Mouse (Mus musculus) cerebellum, adult 2 months (tissue): ENCODE measurements around the gene 4930558C23Rik. TPM values are rescaled to one million over a fixed set of nuclear protein-coding genes. Genes with fewer than 3 reads are reported as not detected.
"Not testable (repeated sequence)": the region's sequence is repeated elsewhere in the genome, so short reads cannot be mapped to it uniquely, and the experiment has no call there.

Experiments used
- DNase-seq, 2 experiments: peaks; one replicate each; pipeline ENCODE4 v3.0.0; 2021
- H3K27ac ChIP-seq: fragments of 200-500 bp; 2 replicates; pipeline ENCODE4 v1.5.1; 2012; ENCODE audit warnings: low read length, control low read depth, inconsistent platforms; ENCODE audit not compliant: insufficient read depth
- H3K27me3 ChIP-seq: fragments of 200-500 bp; 2 replicates; pipeline ENCODE4 v1.6.1; 2012; ENCODE audit warnings: inconsistent platforms, mild to moderate bottlenecking, low read length, moderate library complexity; ENCODE audit not compliant: control insufficient read depth, insufficient read depth
- H3K4me1 ChIP-seq: fragments of 200-500 bp; 2 replicates; pipeline ENCODE4 v1.6.1; 2011; ENCODE audit warnings: low read length; ENCODE audit not compliant: control insufficient read depth, insufficient read depth
- H3K4me3 ChIP-seq: fragments of 200-500 bp; replicated peaks from 2 replicates; pipeline ENCODE3; 2011; ENCODE audit warnings: mild to moderate bottlenecking, low read depth, low read length, control low read depth; ENCODE audit not compliant: insufficient read depth
- CTCF ChIP-seq: fragments of 200-500 bp; IDR thresholded peaks from 2 replicates; pipeline ENCODE4 v1.5.1; 2011; ENCODE audit warnings: low read depth, mild to moderate bottlenecking, control low read depth, low read length, moderate library complexity, borderline replicate concordance; ENCODE audit not compliant: insufficient read depth
- POLR2A ChIP-seq: fragments of 200-500 bp; IDR thresholded peaks from 2 replicates; pipeline ENCODE4 v1.6.1; 2011; ENCODE audit warnings: low read length, control low read depth, borderline replicate concordance; ENCODE audit not compliant: insufficient read depth
- whole genome bisulfite sequencing: fragments of 180-500 bp; shearing (Covaris S2); methylation state at CpG from one replicate; pipeline ENCODE4 v1.1.7; 2018; 5-methylcytosine and 5-hydroxymethylcytosine counted together
- polyA plus RNA-seq: library from polyadenylated mRNA; depleted of rRNA; stranded (reverse); fragments of >200 nt; gene quantifications from 2 replicates; pipeline ENCODE4 v1.2.3, GENCODE M21; 2012; rRNA removed

Gene 4930558C23Rik
- not detected in 2 replicates for polyA plus RNA-seq

DNA sequence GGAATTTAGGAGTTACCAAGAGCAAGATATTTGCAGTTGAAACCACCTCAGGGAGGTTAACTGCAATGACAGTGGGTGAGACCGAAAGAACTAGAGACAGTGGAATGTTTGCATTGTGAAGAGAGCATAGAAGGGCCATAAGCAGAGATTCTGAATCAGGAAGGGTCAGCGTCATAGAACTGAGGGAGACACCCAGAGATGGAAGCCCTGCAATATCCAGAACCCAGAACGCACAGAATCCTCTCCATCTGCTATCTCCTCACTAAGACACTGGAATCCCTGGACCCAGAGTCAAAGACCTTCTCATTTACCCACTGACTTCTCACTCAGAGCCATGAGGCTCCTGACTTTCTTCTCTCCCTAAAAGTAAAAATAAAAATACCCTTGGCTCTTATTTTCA, at the start of gene 4930558C23Rik:
Gene 4930558C23Rik (minus strand): TSS at position 101 of the 400 bp plus-strand sequence.
- Histone ChIP-seq H3K4me1 (no peaks in the 10 kb centered on the region), H3K27ac (no peak within 1 kb of the TSS), H3K4me3 (no peak within 1 kb of the TSS), H3K27me3 (no peaks in the 10 kb centered on the region)
- DNase-seq = no peak
- TF ChIP-seq CTCF (no peak), POLR2A (no peak)
- WGBS = 92% methylated on average over 3 of the region's 3 CpGs

DNA sequence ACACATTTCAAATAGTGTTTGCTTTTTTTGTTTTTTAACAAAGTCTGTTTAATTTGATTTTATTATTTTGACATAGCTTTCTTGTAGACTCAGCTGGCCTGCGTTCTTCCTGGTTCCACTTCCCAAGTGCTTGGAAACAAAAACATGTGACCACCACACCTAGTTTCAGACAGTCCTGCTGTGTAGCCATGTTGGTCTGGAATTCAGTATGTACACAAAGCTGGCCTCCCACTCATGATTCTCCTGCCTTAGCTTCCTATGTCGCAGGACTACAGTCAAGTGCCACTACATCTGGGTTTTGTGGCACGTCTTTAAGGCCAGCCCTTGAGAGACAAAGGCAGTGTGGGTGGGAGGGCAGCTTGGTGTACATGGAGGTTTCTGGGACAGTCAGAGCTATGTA, 48.3 kb upstream of the 4930558C23Rik start:
- no peak for TF ChIP-seq POLR2A
- TF ChIP-seq CTCF = no peak
- Histone ChIP-seq H3K4me3 (no peak overlapping the region), H3K4me1 (no peaks in the 10 kb centered on the region), H3K27ac (no peak overlapping the region), H3K27me3 (no peaks in the 10 kb centered on the region)
- no peak for DNase-seq
- 91% methylated on average over 3 of the region's 3 CpGs for WGBS

DNA sequence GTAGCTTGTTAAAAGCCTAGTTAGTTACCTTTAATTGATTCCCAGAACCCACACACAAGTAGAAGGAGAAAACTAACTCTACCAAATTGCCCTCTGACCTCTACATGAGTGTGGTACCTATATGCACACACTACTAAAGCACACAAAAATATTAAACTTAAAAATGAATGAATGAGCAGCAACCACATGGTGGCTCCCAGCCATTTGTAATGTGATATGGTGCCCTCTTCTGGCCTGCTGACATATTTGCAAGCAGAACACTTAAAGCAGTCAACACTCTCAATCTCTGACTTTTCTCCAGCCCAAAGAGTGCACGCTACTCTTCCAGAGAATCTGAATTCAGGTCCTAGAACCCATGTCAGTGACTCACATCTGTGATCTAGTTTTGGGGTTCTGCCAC, 47.8 kb upstream of the 4930558C23Rik start:
- H3K27ac ChIP-seq = no peak overlapping the region
- DNase-seq = peak; percentile 38 to 49
- WGBS = 40% methylated on average over 1 of the region's 1 CpGs
- no peaks in the 10 kb centered on the region; the same call in 1 of the 2 replicates for H3K4me1 ChIP-seq
- no peak overlapping the region for H3K4me3 ChIP-seq
- H3K27me3 ChIP-seq = no peaks in the 10 kb centered on the region
- TF ChIP-seq CTCF (peak; percentile 70), POLR2A (no peak)

DNA sequence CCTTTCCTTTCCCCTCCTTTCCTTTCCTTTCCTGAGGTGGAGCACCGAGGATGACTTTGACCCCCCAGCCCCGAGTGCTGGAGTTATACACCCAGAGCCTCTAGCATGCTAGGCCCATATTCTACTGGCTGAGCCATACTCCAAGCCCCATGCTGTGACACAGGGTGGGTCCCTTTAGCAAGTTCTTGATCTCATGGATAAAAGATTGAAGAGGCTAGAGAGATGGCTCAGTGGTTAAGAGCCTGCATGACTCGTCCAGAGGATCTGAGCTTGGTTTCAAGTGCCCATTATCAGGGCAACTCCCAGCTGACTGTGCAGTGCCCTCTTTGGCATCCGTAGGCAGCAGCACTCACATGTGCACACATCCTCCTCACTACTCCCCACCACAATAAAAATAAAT, 42.7 kb upstream of the 4930558C23Rik start:
- peaks cover 3% of the 10 kb centered on the region; the same call in 1 of the 2 replicates for H3K4me1 ChIP-seq
- no peak for DNase-seq
- 67% methylated on average over 4 of the region's 4 CpGs for WGBS

DNA sequence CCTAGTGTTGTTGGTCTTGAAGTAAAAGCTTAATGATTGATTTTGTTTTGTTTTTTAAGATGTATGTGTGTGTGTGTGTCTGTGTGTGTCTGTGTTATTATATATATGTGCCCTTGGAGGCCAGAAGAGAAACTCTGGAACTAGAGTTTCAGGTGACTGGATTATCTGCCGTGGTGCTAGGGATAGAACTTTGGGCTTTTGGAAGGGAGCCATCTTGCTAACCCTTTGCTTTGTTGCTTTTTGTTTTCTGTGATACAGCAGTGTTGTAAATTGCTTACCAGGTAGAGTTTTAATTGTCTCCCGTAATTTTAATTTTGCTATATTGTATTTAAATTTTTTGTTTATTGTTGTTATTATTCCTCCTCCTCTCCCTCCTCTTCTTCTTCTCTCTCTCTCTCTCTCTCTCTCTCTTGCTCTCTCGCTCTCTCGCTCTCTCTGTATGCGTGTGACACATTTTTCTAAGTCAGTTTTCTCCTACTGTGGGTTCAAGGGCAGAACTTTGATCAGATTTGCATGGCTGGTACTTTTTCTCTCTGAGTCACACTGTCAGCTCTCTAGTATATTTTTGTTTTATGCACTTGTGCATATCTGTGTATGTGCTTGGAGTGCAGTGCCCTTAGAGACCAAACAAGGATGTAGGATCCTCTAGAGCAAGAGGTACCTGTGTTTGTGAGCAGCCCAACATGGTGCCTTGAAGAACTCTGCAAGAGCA, 39.9 kb upstream of the 4930558C23Rik start:
- Histone ChIP-seq H3K4me1 (peaks cover 3% of the 10 kb centered on the region; the same call in 1 of the 2 replicates), H3K27ac (no peak overlapping the region), H3K27me3 (no peaks in the 10 kb centered on the region), H3K4me3 (no peak overlapping the region)
- no peak for DNase-seq
- WGBS = 75% methylated on average over 5 of the region's 5 CpGs
- TF ChIP-seq CTCF (no peak), POLR2A (no peak)

More for the DNA sequence above, 42.7 kb upstream of the 4930558C23Rik start:
- Histone ChIP-seq H3K4me3 (no peak overlapping the region), H3K27ac (no peak overlapping the region), H3K27me3 (no peaks in the 10 kb centered on the region)
- TF ChIP-seq POLR2A (no peak), CTCF (no peak)

DNA sequence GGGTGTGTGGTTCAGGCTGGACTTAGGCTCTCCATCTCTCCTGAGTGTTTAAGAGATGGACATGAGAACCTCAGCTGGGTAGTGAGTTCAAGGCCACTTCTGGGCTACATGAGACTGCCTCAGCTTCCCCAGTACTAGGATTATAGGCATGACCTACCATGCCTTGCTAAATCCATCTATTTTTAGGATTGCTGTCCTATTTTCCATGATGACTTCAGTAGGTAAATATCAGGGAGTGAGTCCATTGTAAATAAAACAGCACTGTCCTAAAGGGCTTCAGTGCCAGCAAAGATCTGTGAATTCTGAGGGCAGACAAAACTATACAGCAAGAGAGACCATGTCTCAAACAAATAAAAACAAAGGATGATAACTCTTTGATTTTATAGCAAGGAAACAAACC, 37.0 kb upstream of the 4930558C23Rik start:
- Histone ChIP-seq H3K27ac (no peak overlapping the region), H3K27me3 (no peaks in the 10 kb centered on the region), H3K4me1 (peaks cover 6% of the 10 kb centered on the region; the same call in 1 of the 2 replicates), H3K4me3 (no peak overlapping the region)
- TF ChIP-seq POLR2A (no peak), CTCF (no peak)
- no peak for DNase-seq

DNA sequence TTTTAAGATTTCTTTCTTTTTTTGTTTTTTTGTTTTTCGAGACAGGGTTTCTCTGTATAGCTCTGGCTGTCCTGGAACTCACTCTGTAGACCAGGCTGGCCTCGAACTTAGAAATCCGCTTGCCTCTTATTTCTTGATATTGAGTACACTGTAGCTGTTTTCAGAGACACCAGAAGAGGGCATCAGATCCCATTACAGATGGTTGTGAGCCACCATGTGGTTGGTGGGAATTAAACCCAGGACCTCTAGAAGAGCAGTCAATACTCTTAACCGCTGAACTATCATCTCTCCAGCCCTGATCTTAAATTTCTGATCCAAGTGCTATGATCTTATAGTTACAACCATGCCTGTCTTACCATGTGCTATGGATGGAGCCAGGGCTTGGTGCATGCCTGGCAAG, 36.0 kb upstream of the 4930558C23Rik start:
- not testable (repeated sequence) for H3K4me1 ChIP-seq, H3K4me3 ChIP-seq, DNase-seq, H3K27me3 ChIP-seq, H3K27ac ChIP-seq
- 96% methylated on average over 4 of the region's 4 CpGs for WGBS

DNA sequence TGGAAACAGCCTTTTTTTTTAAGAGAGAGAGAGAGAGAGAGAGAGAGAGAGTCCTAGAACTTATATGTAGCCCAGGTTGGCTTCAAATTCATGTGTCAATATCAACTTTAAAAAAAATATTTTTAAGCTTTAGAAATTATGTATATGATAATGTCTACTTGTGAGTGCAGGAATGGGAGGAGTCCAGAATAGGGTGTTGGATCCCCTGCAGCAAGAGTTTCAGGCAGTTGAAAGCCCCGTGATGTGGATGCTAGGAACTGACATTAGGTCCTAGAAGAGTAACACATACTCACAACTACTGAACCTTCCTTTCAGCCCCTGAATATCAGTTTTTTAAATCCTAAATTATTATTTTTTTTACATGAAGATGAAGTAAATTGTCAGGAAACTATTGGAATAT, 32.9 kb upstream of the 4930558C23Rik start:
- Histone ChIP-seq H3K4me1 (peaks cover 3% of the 10 kb centered on the region; the same call in 1 of the 2 replicates), H3K27me3 (no peaks in the 10 kb centered on the region), H3K27ac (no peak overlapping the region), H3K4me3 (peak overlapping the region; percentile 16)
- no peak for DNase-seq
- whole genome bisulfite sequencing = 19% methylated on average over 1 of the region's 1 CpGs
- TF ChIP-seq POLR2A = no peak
- no peak for TF ChIP-seq CTCF
